Comparison of ENCODE assay signal across 10 mouse cellular contexts in the genomic region with DNA sequence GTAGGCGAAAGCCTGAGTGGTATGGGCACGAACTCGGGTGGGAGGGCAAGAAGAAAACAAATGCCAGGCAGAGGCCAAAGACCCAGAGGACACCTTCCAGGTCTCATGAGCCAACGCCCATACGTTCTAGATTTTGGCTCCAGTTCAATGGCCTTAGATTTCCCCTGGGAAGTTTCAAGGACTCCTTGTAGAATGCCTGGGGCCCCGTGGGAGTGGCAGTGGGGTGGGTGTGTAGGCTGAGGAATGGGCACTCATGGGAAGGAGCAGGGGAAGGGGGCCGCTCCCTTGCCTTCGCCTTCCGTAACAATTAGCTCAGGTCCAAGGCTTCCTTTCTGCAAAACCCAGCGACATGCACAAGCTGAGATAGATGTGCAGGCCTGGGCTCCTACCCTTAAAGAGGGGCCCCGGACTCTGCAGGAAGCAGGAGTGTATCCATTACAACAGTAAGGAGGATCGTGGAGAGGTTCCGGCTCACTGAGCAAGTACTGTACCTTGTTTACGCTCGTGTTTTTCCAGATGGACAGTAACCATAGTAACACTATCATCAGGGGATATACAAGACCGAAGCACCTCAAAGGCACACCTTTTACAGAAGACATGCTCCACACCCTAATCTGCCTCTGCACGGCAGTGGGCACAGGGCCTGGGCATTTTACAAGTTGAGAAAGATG. TPM values are rescaled to one million over a fixed set of nuclear protein-coding genes. Genes with fewer than 3 reads are reported as not detected.
DNase-seq lines count a peak whose midpoint lies in the region; ATAC-seq lines count a peak whose summit lies in the region.
"Had no signal": no experiment of that assay in that cellular context is flagged by ENCODE, and none has a peak within 500 bp of the region (broad histone marks: within the 10 kb centered on the region; RNA-seq: fewer than 3 reads in every experiment).

No protein-coding gene starts in this region.

- no peak for DNase-seq in kidney, postnatal 14 days
- no peak for DNase-seq in urinary bladder, postnatal 4 days (ENCODE audit: low spot score in 2 of 2)
- DNase-seq: liver had no signal

- peaks cover 46% of the 10 kb centered on the region for H3K4me1 ChIP-seq in forebrain, embryonic 13.5 days
- H3K4me1 ChIP-seq in forebrain, embryonic 15.5 days: peaks cover 44% of the 10 kb centered on the region
- peaks cover 71% of the 10 kb centered on the region for H3K4me1 ChIP-seq in kidney, embryonic 16.5 days (ENCODE audit: insufficient read depth, low read length)
- H3K4me1 ChIP-seq in hindbrain, embryonic 16.5 days (ENCODE audit: control insufficient read depth, insufficient read depth, low read depth, low read length): peaks cover 46% of the 10 kb centered on the region
- H3K4me1 ChIP-seq in neural tube, embryonic 14.5 days (ENCODE audit: control insufficient read depth, insufficient read depth, low read length): peaks cover 48% of the 10 kb centered on the region

- H3K9ac ChIP-seq in forebrain, embryonic 13.5 days: peak overlapping the region; percentile 34
- no peak overlapping the region for H3K9ac ChIP-seq in forebrain, embryonic 15.5 days (replicated peaks)
- no peak overlapping the region for H3K9ac ChIP-seq in kidney, embryonic 16.5 days (replicated peaks; ENCODE audit: low read length)
- H3K9ac ChIP-seq in hindbrain, embryonic 16.5 days (ENCODE audit: low read depth, low read length): no peak overlapping the region
- H3K9ac ChIP-seq in neural tube, embryonic 14.5 days (replicated peaks; ENCODE audit: low read depth, low read length): no peak overlapping the region
- H3K9ac ChIP-seq: midbrain, embryonic 12.5 days had no signal

- no peaks in the 10 kb centered on the region for H3K9me3 ChIP-seq in forebrain, embryonic 13.5 days (replicated peaks)
- H3K9me3 ChIP-seq in forebrain, embryonic 15.5 days: no peaks in the 10 kb centered on the region
- no peaks in the 10 kb centered on the region for H3K9me3 ChIP-seq in kidney, embryonic 16.5 days (ENCODE audit: low read length)
- no peaks in the 10 kb centered on the region for H3K9me3 ChIP-seq in hindbrain, embryonic 16.5 days (ENCODE audit: control insufficient read depth, low read length)
- H3K9me3 ChIP-seq in neural tube, embryonic 14.5 days (ENCODE audit: control insufficient read depth, low read length): no peaks in the 10 kb centered on the region
- H3K9me3 ChIP-seq: midbrain, embryonic 12.5 days had no signal

- H3K4me3 ChIP-seq in forebrain, embryonic 13.5 days: no peak overlapping the region
- H3K4me3 ChIP-seq in forebrain, embryonic 15.5 days: no peak overlapping the region
- H3K4me3 ChIP-seq in kidney, embryonic 16.5 days (ENCODE audit: low read length): no peak overlapping the region
- no peak overlapping the region for H3K4me3 ChIP-seq in hindbrain, embryonic 16.5 days (ENCODE audit: low read length)
- no peak overlapping the region for H3K4me3 ChIP-seq in neural tube, embryonic 14.5 days (ENCODE audit: low read depth, low read length)
- H3K4me3 ChIP-seq: midbrain, embryonic 12.5 days had no signal

- H3K27me3 ChIP-seq in forebrain, embryonic 13.5 days: no peaks in the 10 kb centered on the region
- H3K27me3 ChIP-seq in forebrain, embryonic 15.5 days: no peaks in the 10 kb centered on the region
- no peaks in the 10 kb centered on the region for H3K27me3 ChIP-seq in kidney, embryonic 16.5 days (ENCODE audit: insufficient read depth, low read length)
- H3K27me3 ChIP-seq in hindbrain, embryonic 16.5 days (replicated peaks; ENCODE audit: control insufficient read depth, insufficient read depth, low read length): no peaks in the 10 kb centered on the region
- no peaks in the 10 kb centered on the region for H3K27me3 ChIP-seq in neural tube, embryonic 14.5 days (ENCODE audit: control insufficient read depth, insufficient read depth, low read length)
- H3K27me3 ChIP-seq: midbrain, embryonic 12.5 days had no signal

- peaks cover 60% of the 10 kb centered on the region for H3K36me3 ChIP-seq in forebrain, embryonic 13.5 days (ENCODE audit: poor library complexity, severe bottlenecking)
- H3K36me3 ChIP-seq in forebrain, embryonic 15.5 days: peaks cover 17% of the 10 kb centered on the region
- peaks cover 9% of the 10 kb centered on the region for H3K36me3 ChIP-seq in kidney, embryonic 16.5 days (ENCODE audit: insufficient read depth, low read length)
- no peaks in the 10 kb centered on the region for H3K36me3 ChIP-seq in hindbrain, embryonic 16.5 days (ENCODE audit: control insufficient read depth, insufficient read depth, low read length)
- no peaks in the 10 kb centered on the region; the same call in 1 of the 2 replicates for H3K36me3 ChIP-seq in neural tube, embryonic 14.5 days (ENCODE audit: control insufficient read depth, insufficient read depth, low read length)

- H3K4me2 ChIP-seq in forebrain, embryonic 13.5 days: no peak overlapping the region
- H3K4me2 ChIP-seq in forebrain, embryonic 15.5 days (replicated peaks): no peak overlapping the region
- no peak overlapping the region for H3K4me2 ChIP-seq in kidney, embryonic 16.5 days (replicated peaks; ENCODE audit: low read depth, low read length)
- H3K4me2 ChIP-seq in hindbrain, embryonic 16.5 days (ENCODE audit: low read length): peak overlapping the region; percentile 12; the same call in 1 of the 2 replicates
- H3K4me2 ChIP-seq in neural tube, embryonic 14.5 days (ENCODE audit: low read depth, low read length): no peak overlapping the region
- H3K4me2 ChIP-seq: midbrain, embryonic 12.5 days had no signal

- peak overlapping the region; percentile 57 for H3K27ac ChIP-seq in forebrain, embryonic 13.5 days
- H3K27ac ChIP-seq in forebrain, embryonic 15.5 days (replicated peaks): no peak overlapping the region
- peak overlapping the region; percentile 58 for H3K27ac ChIP-seq in kidney, embryonic 16.5 days (ENCODE audit: low read length)
- H3K27ac ChIP-seq in hindbrain, embryonic 16.5 days (ENCODE audit: low read depth, low read length): peak overlapping the region; percentile 54; the same call in 1 of the 2 replicates
- no peak overlapping the region for H3K27ac ChIP-seq in neural tube, embryonic 14.5 days (ENCODE audit: low read depth, low read length)
- H3K27ac ChIP-seq: midbrain, embryonic 12.5 days had no signal

- 56% methylated on average over 17 of the region's 17 CpGs for WGBS in forebrain, embryonic 13.5 days
- 60% methylated on average over 17 of the region's 17 CpGs for WGBS in forebrain, embryonic 15.5 days
- 34% methylated on average over 17 of the region's 17 CpGs for WGBS in kidney, embryonic 16.5 days
- WGBS in hindbrain, embryonic 16.5 days: 48% methylated on average over 17 of the region's 17 CpGs
- WGBS in neural tube, embryonic 14.5 days: 44% methylated on average over 17 of the region's 17 CpGs

- ATAC-seq in forebrain, embryonic 13.5 days: peak; percentile 36; the same call in 1 of the 2 replicates
- no peak for ATAC-seq in forebrain, embryonic 15.5 days (replicated peaks)
- peak; percentile 50; the same call in 1 of the 2 replicates for ATAC-seq in kidney, embryonic 16.5 days (ENCODE audit: low FRiP score, low TSS enrichment)
- peak; percentile 14; the same call in 1 of the 2 replicates for ATAC-seq in hindbrain, embryonic 16.5 days
- ATAC-seq in neural tube, embryonic 14.5 days (ENCODE audit: low read depth): peak; percentile 52; the same call in 1 of the 2 replicates
- no peak for ATAC-seq in activated CD4-positive, CD25-positive, alpha-beta regulatory T cell, adult 4 months

RNA-seq across cellular contexts. Expression of a gene that starts 27.2 kb away (rescaled TPM):
- 545 and 548 TPM in 2 replicates for polyA plus RNA-seq in forebrain, embryonic 13.5 days (2015; fragmentation: Nextera tagmentation; extraction: Ambion mirVana)
- polyA plus RNA-seq in forebrain, embryonic 15.5 days (2015; fragmentation: Nextera tagmentation; extraction: Ambion mirVana): 424 and 456 TPM in 2 replicates
- 367 and 386 TPM in 2 replicates for polyA plus RNA-seq in kidney, embryonic 16.5 days (2015; fragmentation: Nextera tagmentation; extraction: Ambion mirVana)
- polyA plus RNA-seq in hindbrain, embryonic 16.5 days (2015; fragmentation: Nextera tagmentation; extraction: Ambion mirVana): 239 and 258 TPM in 2 replicates
- polyA plus RNA-seq in neural tube, embryonic 14.5 days (2014; fragmentation: Nextera tagmentation; extraction: Ambion mirVana): 273 and 328 TPM in 2 replicates
- 100 to 1,000 TPM; 121 to 136 TPM for polyA plus RNA-seq in activated CD4-positive, CD25-positive, alpha-beta regulatory T cell, adult 4 months (2017; shearing (Covaris generic))

Comparison
In these comparisons a context has a peak if more than half of its experiments do, and no peak if none do; other contexts are left out.
1. ATAC-seq: peak in forebrain, embryonic 13.5 days (single experiment), kidney, embryonic 16.5 days (single experiment), hindbrain, embryonic 16.5 days (single experiment) and neural tube, embryonic 14.5 days (single experiment); none in forebrain, embryonic 15.5 days (single experiment) and activated CD4-positive, CD25-positive, alpha-beta regulatory T cell, adult 4 months (single experiment).
2. H3K27ac ChIP-seq: peak in forebrain, embryonic 13.5 days (single experiment), kidney, embryonic 16.5 days (single experiment) and hindbrain, embryonic 16.5 days (single experiment); none in forebrain, embryonic 15.5 days (single experiment) and neural tube, embryonic 14.5 days (single experiment).